Mouse (Mus musculus) embryo, embryonic 11.5 days (tissue): ENCODE measurements around the gene Nme4.
A peak's percentile ranks its signal among the peaks of the same experiment; 100 is the strongest.
"Not testable (repeated sequence)": the region's sequence is repeated elsewhere in the genome, so short reads cannot be mapped to it uniquely, and the experiment has no call there.

ENCODE experiments used
- DNase-seq: peaks from one replicate; pipeline ENCODE4 v3.0.0-alpha.2; 2012; ENCODE audit warnings: low read depth, low spot score

Nme4 gene

GRCm38 (mm10) chr17:26114061-26114460, 18.7 kb upstream of the Nme4 start:
- no peak for DNase-seq

- no peak for DNase-seq
Measured at GRCm38 (mm10) chr17:26113181-26113948, 18.0 kb upstream of the Nme4 start, which contains the start of gene Tmem8. Gene Tmem8 (plus strand): TSS chr17:26113299.

GRCm38 (mm10) chr17:26112751-26113150, 17.3 kb upstream of the Nme4 start:
- DNase-seq = no peak

GRCm38 (mm10) chr17:26111722-26112121, 16.3 kb upstream of the Nme4 start:
- DNase-seq = no peak

GRCm38 (mm10) chr17:26111024-26111423, 15.6 kb upstream of the Nme4 start:
- no peak for DNase-seq

GRCm38 (mm10) chr17:26110156-26110555, 14.8 kb upstream of the Nme4 start:
- no peak for DNase-seq

GRCm38 (mm10) chr17:26105619-26106018, 10.2 kb upstream of the Nme4 start:
- no peak for DNase-seq

GRCm38 (mm10) chr17:26101478-26101877, 6.1 kb upstream of the Nme4 start:
- DNase-seq = no peak

- DNase-seq = no peak
Measured at GRCm38 (mm10) chr17:26100166-26100565, 4.8 kb upstream of the Nme4 start.

GRCm38 (mm10) chr17:26099316-26099715, 3.9 kb upstream of the Nme4 start:
- DNase-seq = not testable (repeated sequence)

GRCm38 (mm10) chr17:26098461-26098860, 3.1 kb upstream of the Nme4 start:
- DNase-seq = no peak

GRCm38 (mm10) chr17:26094531-26095110, 781 bp downstream of the Nme4 start:
- no peak for DNase-seq

GRCm38 (mm10) chr17:26089905-26090632, 5.3 kb downstream of the Nme4 start, which contains the start of gene Decr2:
Gene Decr2 (minus strand): TSS chr17:26090337.
- peak; percentile 88 for DNase-seq

- no peak for DNase-seq
Measured at GRCm38 (mm10) chr17:26087059-26087564, 8.3 kb downstream of the Nme4 start.

GRCm38 (mm10) chr17:26080867-26081266, 14.5 kb downstream of the Nme4 start:
- no peak for DNase-seq

GRCm38 (mm10) chr17:26078851-26079250, 16.6 kb downstream of the Nme4 start:
- DNase-seq = no peak

GRCm38 (mm10) chr17:26075246-26075645, 20.2 kb downstream of the Nme4 start:
- no peak for DNase-seq

GRCm38 (mm10) chr17:26070136-26070535, 25.3 kb downstream of the Nme4 start:
- DNase-seq = no peak

GRCm38 (mm10) chr17:26068831-26069739, 26.3 kb downstream of the Nme4 start, which contains the start of gene Rab11fip3:
Gene Rab11fip3 (minus strand): TSS chr17:26069555.
- peak; percentile 90 for DNase-seq

- no peak for DNase-seq
Measured at GRCm38 (mm10) chr17:26068024-26068830, 27.2 kb downstream of the Nme4 start.
